Mouse (Mus musculus): ENCODE results near the gene Retreg3.

The Retreg3 gene

DNA sequence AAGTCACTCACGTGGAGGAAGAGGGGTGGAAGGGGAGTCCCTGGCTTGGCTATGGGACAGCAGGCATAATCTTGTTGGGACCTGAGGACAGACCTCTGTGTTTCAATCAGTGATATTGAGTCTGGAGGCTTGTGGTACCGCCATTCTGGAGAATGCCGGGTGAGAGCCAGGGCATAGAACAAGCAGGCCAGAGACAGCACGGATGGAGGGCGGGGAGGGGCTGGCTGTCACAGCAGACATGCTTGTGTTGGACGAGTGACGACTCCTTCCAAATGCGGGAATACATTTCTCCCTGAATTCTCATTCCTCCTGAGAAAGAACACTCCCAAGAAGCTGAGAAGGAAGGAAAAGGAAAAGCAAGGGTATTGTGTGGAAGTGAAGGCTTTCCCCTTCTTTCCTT lies 68.1 kb downstream of the Retreg3 start:
- DNase-seq (ENCODE audit: low spot score) = no peak

DNA sequence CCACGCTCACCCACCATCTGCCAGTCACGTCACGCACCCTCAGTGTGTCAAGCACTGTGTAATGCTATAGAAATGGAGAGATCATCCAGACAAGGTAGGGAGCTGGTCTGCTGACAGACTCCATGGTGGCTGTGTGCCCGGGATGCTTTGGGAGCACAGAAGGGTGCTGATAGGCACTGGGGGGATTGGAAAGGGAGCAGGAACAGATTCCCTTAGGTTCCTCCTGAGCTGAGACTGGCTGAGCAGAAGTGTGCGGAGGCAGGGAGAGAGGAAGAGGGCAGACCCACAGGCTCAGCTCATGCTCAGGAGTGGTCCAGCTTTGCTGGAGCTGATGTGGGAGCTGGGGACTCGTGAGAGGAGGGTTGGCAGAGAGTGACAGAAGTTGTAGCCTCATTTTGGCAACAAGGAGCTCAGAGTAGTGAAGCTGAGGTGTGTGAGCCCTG lies 68.6 kb downstream of the Retreg3 start:
- no peak for DNase-seq (ENCODE audit: low spot score)

DNA sequence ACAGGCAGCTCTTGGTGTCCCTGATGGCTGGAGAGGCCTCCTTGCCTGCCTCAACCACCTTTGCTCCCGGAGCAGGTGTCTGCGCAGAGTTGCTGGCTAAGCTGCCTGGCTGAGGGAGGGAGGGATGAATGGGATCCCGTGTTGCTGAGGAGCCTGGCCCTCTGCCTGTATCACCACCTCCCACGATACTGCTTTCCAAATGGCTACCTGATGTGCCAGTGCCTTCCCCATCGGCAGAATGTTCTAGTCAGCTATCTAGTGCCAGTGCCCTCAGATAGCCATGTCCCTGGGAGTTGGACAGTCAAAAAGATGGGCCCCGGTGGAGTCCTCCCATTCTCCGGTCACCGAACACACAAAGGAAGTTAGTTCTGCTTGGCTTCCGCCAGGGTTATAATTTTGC lies 69.3 kb downstream of the Retreg3 start:
- DNase-seq (ENCODE audit: low spot score) = no peak

DNA sequence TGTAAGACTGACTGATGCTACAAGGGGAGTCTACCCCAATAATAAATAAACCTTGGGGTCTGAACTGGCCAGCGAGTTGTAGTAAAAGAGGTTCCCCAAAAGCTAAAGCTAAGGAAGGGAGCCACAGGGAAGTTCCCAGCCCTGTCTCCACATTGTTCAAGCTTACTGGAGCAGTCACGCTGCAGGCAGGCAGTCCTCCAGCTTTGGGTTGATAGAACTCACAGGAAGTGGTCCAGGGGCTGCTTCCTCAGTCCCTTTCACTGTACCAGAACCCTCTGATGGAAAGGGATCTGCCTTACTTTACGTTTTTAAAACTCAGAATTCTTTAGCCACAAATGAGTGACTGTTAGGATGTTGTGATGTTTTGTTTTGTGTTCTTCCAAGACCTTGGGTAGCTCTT lies 72.2 kb downstream of the Retreg3 start:
- no peak for DNase-seq (ENCODE audit: low spot score)

DNA sequence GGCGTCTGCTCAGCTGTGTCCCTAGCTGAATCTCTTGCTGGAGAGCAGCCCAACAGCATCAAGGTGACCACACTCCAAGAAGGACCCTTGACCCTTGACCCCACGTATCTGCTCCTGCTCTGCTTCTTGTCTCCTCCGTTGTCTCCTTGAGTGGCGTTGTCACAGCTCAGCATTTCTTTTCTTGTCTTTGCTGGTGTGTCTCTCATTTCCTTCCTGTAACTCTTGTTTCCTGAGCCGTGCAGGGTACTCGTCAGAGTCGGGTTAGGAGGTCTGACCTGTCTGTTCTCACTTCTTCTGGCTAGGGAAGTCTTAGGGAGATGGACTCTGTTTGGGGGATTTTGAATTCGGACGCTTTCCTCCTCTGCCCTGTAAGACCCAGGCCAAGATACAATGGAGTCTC lies 73.3 kb downstream of the Retreg3 start:
- DNase-seq (ENCODE audit: low spot score) = no peak
